Mouse (Mus musculus) heart, embryonic 13.5 days (tissue): ENCODE results near the gene Gm17455. TPM values are rescaled to one million over a fixed set of nuclear protein-coding genes. Genes with fewer than 3 reads are reported as not detected.

Source experiments
- ATAC-seq: fragments of 200-750 bp; cut with Nextera tagmentation; 2 replicates; pipeline ENCODE4 v1.8.0; 2017; ENCODE audit warnings: moderate TSS enrichment; ENCODE audit not compliant: insufficient number of reproducible peaks, low FRiP score, low TSS enrichment; ENCODE audit errors: extremely low read depth
- H3K27ac ChIP-seq: fragments of 300-500 bp; sonication (generic); replicated peaks from 2 replicates; pipeline ENCODE4 v1.5.1; 2015; ENCODE audit warnings: moderate library complexity, mild to moderate bottlenecking, inconsistent platforms
- H3K27me3 ChIP-seq: fragments of 300-500 bp; sonication (generic); replicated peaks from 2 replicates; pipeline ENCODE4 v1.6.1; 2015; ENCODE audit warnings: mild to moderate bottlenecking, inconsistent platforms
- H3K36me3 ChIP-seq: fragments of 300-500 bp; sonication (generic); 2 replicates; pipeline ENCODE4 v1.6.1; 2015; ENCODE audit warnings: mild to moderate bottlenecking, inconsistent platforms
- H3K4me1 ChIP-seq: fragments of 300-500 bp; sonication (generic); 2 replicates; pipeline ENCODE4 v1.6.1; 2015; ENCODE audit warnings: inconsistent platforms
- H3K4me2 ChIP-seq: fragments of 300-500 bp; sonication (generic); 2 replicates; pipeline ENCODE4 v1.6.1; 2015; ENCODE audit warnings: inconsistent platforms, mild to moderate bottlenecking, moderate library complexity
- H3K4me3 ChIP-seq: fragments of 300-500 bp; sonication (generic); 2 replicates; pipeline ENCODE4 v1.5.1; 2015; ENCODE audit warnings: moderate library complexity, mild to moderate bottlenecking, inconsistent platforms
- H3K9ac ChIP-seq: fragments of 300-500 bp; sonication (generic); 2 replicates; pipeline ENCODE4 v1.6.1; 2015; ENCODE audit warnings: inconsistent platforms, mild to moderate bottlenecking, moderate library complexity
- H3K9me3 ChIP-seq: fragments of 300-500 bp; sonication (generic); 2 replicates; pipeline ENCODE4 v1.6.1; 2016; ENCODE audit warnings: inconsistent platforms
- WGBS: fragments of 180-500 bp; shearing (Covaris S2); methylation state at CpG from one replicate; pipeline ENCODE4 v1.1.7; 2015; ENCODE audit warnings: mixed read lengths; 5-methylcytosine and 5-hydroxymethylcytosine counted together
- polyA plus RNA-seq: library from polyadenylated mRNA; unstranded; fragments of >200 nt; fragmentation: Nextera tagmentation; extraction: Ambion mirVana; gene quantifications from 2 replicates; pipeline ENCODE4 v1.2.1, GENCODE M21; 2015

Gene Gm17455
- polyA plus RNA-seq, 1 experiment from 2014 or later = 0.62 TPM

DNA sequence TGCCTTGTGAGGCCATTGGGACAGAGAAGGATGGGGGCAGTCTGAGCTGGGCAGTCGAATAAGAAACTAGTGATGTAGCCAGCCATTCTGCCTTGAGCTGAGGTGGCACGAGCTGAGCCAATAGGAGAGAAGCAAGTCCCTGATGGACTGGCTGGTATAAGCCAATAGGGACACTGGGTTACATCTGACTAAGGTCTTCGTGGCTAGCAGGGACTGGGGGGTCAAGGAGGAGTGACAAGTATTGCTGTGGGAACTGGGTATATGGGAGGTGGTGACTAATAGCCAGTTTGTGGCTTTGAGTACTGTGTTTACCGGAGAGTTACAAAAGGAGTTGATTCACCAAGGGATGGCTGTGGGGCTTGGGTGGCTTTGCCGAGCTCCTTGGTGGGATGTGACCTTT, 3.9 kb upstream of the Gm17455 start:
- no peak overlapping the region for H3K9ac ChIP-seq
- WGBS = 69% methylated on average over 5 of the region's 5 CpGs
- H3K27me3 ChIP-seq = 0 out of 2 replicates have a peak, but pooled peaks cover 2% of the 10 kb centered on the region
- H3K4me1 ChIP-seq = peaks cover 22% of the 10 kb centered on the region
- H3K36me3 ChIP-seq = no peaks in the 10 kb centered on the region
- no peak for ATAC-seq
- H3K4me2 ChIP-seq = no peak overlapping the region
- H3K4me3 ChIP-seq = no peak overlapping the region
- H3K9me3 ChIP-seq = no peaks in the 10 kb centered on the region
- no peak overlapping the region for H3K27ac ChIP-seq

DNA sequence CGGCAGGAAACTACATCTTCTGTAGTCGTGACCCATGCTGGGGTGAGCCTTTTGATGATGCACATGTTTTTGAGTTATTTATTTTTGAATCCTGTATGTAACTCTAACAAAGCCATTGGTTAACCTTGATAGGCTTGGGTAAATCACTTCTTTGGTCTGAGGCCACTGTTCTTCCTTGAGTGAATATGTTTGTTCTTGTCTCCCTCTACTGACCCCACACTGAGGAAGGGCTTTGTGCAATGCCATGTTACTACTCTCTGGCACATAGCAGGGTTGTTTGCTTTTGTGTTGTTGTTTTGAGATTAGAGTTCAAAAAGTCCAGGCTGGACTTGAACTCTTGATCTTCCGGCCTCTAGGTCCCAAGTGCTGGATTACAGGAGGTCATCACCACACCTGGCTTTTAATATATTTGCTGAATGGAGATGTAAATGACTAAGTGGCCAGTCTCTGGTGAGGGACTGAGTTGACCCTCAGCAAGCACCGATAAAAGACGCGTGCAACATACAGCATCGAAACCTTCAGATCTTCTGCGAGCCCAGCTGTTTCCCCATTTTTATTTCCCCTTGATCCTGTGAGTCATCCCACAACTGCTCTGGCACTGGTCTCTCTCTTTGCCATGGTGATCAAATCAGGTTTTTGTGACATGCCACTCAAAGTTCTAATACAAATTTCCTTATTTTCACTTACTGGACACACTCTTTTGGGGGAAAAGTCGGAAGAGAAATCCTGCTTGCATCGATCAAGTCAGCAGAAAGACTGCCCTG, 1.3 kb upstream of the Gm17455 start:
- H3K27me3 ChIP-seq = peaks cover 12% of the 10 kb centered on the region
- ATAC-seq = no peak
- WGBS = 87% methylated on average over 10 of the region's 10 CpGs

DNA sequence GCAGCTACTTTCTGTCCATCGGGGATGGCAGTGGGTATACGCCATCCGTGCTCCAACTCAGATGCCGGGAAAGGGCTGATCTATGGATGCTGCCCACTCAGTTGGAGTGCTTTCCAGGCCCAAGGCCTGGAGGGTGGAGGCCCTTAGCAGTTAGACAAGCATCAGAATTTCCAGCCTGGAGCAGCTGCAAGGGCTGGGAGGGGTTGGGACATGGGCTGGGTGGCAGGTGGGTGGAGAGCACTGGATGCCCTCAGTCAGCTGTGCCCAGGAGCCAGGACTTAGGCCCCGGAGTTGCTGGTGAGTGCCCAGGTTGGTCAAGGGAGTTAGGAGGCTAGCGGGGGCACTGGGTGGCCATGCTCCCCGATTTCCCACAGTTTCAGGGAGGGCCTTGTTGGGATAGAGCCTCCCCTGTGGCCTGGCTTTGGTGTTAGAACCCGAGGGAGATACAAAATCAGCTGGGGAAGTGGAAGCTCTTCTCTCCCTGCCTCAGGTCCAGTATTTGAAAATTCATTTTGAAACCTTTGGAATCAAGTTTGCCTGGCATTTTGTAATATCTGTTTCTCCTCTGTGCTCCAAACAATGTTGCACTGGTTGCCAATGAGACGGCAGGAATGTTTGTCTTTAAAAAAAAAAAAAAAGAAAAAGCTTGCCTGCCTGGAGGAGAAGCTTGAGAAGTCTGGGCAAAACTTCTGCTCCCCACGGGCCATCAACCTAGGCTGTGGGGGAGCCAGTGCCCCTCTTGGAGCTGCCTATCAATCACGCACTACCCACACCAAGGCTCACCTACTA, 1.2 kb downstream of the Gm17455 start:
- H3K4me3 ChIP-seq = no peak overlapping the region
- H3K27me3 ChIP-seq = peaks cover 12% of the 10 kb centered on the region
- WGBS = 73% methylated on average over 11 of the region's 11 CpGs
- H3K9me3 ChIP-seq = no peaks in the 10 kb centered on the region
- H3K4me1 ChIP-seq = peaks cover 7% of the 10 kb centered on the region; the same call in 1 of the 2 replicates
- no peak overlapping the region for H3K4me2 ChIP-seq
- no peak for ATAC-seq
- H3K27ac ChIP-seq = no peak overlapping the region
- peak overlapping the region; percentile 15; the same call in 1 of the 2 replicates for H3K9ac ChIP-seq
- H3K36me3 ChIP-seq = no peaks in the 10 kb centered on the region

More for the DNA sequence above, 1.3 kb upstream of the Gm17455 start:
- Histone ChIP-seq H3K27ac (no peak overlapping the region), H3K4me3 (no peak overlapping the region), H3K36me3 (no peaks in the 10 kb centered on the region), H3K9me3 (no peaks in the 10 kb centered on the region), H3K4me2 (no peak overlapping the region), H3K9ac (no peak overlapping the region), H3K4me1 (peaks cover 17% of the 10 kb centered on the region)

DNA sequence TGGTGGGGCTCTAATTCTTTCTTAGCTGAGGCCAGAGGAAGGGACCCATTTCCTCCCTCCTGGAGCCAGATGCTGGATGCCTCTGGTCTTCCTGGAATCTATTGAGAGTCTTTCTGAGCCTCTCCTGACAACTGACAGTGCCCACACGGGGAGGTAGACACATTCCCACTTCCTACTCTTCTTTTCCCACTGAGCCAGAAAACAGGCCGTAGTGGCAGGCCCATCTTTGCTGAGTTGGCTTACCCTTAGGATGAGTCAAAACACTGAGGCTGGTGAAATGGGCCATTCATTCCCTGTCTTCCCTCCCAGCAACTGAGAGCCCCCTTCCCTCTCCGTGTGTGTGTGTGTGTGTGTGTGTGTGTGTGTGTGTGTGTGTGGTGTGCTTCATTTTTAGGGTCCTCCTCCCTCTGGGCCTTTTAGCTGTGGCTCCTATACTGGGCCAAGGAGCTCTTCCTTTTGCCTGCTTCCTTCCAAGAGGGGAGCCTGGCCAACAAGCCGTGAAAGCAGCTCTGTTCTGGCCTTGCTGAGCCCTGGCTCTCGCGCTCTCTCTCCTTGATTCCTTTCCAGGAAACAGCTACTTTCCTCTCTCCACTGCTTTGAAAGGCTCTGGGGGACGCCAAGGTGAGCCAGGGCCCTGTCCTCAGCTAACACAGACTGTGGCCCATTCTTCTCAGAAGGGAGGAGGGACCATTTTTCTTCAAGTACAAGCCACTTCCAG, 6.1 kb downstream of the Gm17455 start:
- H3K27me3 ChIP-seq = peaks cover 49% of the 10 kb centered on the region
- 0 out of 2 replicates have a peak overlapping the region, but pooled peaks have one; percentile 12 for H3K9ac ChIP-seq
- WGBS = 44% methylated on average over 7 of the region's 7 CpGs
- no peaks in the 10 kb centered on the region for H3K9me3 ChIP-seq
- H3K4me1 ChIP-seq = no peaks in the 10 kb centered on the region
- H3K36me3 ChIP-seq = no peaks in the 10 kb centered on the region
- no peak for ATAC-seq
- H3K4me2 ChIP-seq = no peak overlapping the region
- no peak overlapping the region for H3K4me3 ChIP-seq
- H3K27ac ChIP-seq = 0 out of 2 replicates have a peak overlapping the region, but pooled peaks have one; percentile 15

DNA sequence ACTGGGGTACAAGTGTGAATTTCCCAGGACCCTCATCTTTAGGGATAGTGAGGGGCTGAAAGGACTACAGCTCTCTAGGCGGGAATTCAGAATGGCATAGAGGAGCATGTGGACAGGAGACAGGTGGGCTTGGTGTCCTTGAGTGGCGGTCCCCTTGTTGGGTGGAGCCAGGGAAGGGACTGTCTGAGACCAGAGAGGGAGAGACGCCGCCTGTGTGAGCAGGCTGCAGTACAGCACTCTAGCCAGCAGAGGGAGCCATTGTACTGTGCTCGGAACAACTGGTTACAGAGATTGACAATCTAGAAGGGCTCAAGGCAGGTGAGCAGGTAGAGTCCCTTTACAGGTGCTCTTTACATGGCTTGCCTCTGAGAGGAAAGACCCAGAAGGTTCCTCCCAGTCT, 8.3 kb downstream of the Gm17455 start:
- ATAC-seq = no peak
- peaks cover 58% of the 10 kb centered on the region for H3K27me3 ChIP-seq
- 2% methylated on average over 5 of the region's 5 CpGs for WGBS

DNA sequence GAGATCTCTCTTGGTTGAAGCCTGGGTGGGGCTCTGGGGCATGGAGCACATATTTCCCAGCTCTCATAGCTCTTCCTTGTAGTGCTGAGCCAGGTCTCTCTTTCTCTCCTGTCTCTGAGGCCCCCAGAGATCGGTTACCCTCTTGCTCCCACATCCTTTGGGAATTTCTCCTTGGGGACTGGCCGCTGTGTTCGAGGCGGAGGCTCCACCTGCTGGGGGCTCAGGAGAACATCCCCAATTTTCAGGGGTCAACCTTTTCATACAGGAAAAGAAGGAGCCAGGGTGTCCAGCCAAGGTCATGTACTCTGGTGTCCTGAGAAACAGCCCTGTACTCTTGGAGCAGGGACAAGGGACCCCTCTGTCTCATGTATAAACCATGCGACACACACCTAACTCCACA, 12.3 kb downstream of the Gm17455 start:
- H3K4me3 ChIP-seq = no peak overlapping the region
- no peak for ATAC-seq
- H3K27ac ChIP-seq = no peak overlapping the region
- peaks cover 78% of the 10 kb centered on the region for H3K27me3 ChIP-seq
- no peaks in the 10 kb centered on the region for H3K36me3 ChIP-seq
- no peaks in the 10 kb centered on the region for H3K4me1 ChIP-seq
- H3K4me2 ChIP-seq = no peak overlapping the region
- H3K9me3 ChIP-seq = no peaks in the 10 kb centered on the region
- WGBS = 27% methylated on average over 5 of the region's 5 CpGs
- no peak overlapping the region for H3K9ac ChIP-seq

More for the DNA sequence above, 8.3 kb downstream of the Gm17455 start:
- no peaks in the 10 kb centered on the region for H3K36me3 ChIP-seq
- no peak overlapping the region for H3K27ac ChIP-seq
- no peaks in the 10 kb centered on the region for H3K4me1 ChIP-seq
- H3K4me2 ChIP-seq = no peak overlapping the region
- no peaks in the 10 kb centered on the region for H3K9me3 ChIP-seq
- H3K9ac ChIP-seq = no peak overlapping the region
- no peak overlapping the region for H3K4me3 ChIP-seq

DNA sequence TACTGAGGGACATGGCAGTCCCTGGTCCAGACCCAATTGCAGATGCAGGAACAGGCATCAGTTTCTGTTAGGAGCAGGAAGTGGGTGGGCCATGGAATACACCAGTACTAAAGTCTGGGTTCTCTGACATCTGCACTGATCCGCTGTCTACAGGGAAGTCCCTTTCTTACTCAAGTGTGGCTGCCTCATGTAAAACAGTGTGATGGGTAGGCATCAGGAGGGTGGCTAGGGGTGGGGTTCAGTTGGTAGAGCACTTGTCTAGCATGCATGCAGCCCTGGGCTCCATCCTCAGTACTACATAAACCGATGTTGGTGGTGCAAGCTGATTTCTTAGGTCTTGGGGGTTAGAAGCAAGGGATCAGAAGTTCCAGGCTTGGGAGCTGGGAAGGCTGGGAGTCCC, 14.2 kb downstream of the Gm17455 start:
- no peak overlapping the region for H3K9ac ChIP-seq
- H3K27me3 ChIP-seq = peaks cover 66% of the 10 kb centered on the region
- no peak overlapping the region for H3K4me3 ChIP-seq
- no peaks in the 10 kb centered on the region for H3K36me3 ChIP-seq
- WGBS = 71% methylated on average over 2 of the region's 2 CpGs
- no peaks in the 10 kb centered on the region for H3K4me1 ChIP-seq
- ATAC-seq = no peak
- H3K4me2 ChIP-seq = no peak overlapping the region
- no peak overlapping the region for H3K27ac ChIP-seq
- H3K9me3 ChIP-seq = no peaks in the 10 kb centered on the region

DNA sequence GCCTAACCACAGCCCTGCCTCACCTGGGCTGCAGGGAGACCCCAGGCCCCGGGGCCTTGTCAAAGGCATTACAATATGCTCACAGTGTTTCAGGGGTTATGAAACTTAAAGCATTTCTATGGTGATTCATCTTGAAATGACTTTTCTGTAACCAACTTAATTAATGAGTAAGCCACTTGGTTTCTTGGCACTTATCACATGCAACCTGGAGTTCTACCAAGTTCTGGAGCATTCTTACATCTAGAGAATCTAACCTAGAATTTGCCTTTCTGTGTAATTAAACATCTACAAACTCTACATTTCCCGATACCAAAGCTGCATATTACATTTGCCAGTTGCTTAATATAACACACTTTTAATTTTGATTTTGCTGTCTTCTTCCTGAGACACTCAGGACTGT, 17.5 kb downstream of the Gm17455 start:
- Histone ChIP-seq H3K27ac (no peak overlapping the region), H3K36me3 (no peaks in the 10 kb centered on the region), H3K4me2 (no peak overlapping the region), H3K27me3 (peaks cover 35% of the 10 kb centered on the region), H3K4me1 (no peaks in the 10 kb centered on the region), H3K9me3 (no peaks in the 10 kb centered on the region), H3K4me3 (no peak overlapping the region), H3K9ac (no peak overlapping the region)
- 87% methylated on average over 2 of the region's 2 CpGs for WGBS
- no peak for ATAC-seq

DNA sequence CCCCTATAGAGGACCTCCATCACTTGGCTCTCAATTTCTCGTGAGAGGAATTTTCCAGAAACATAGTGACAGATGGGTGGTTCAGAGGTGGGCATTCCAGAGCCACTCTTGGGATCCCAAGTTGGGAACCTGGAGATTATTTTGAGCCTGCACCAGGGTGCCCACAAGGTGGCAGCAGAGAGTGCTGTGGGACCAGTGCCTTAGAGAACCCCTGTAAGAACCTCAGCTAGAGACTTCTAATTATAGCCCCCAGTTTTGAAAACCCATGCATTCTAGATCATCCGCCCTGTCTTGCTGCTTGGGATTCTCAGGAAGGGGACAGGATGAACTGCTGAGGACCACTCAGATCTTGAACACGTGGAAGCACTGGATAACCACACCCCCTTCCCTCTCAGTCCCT, 18.6 kb downstream of the Gm17455 start:
- 8% methylated on average over 3 of the region's 3 CpGs for WGBS
- Histone ChIP-seq H3K4me1 (no peaks in the 10 kb centered on the region), H3K36me3 (no peaks in the 10 kb centered on the region), H3K27ac (no peak overlapping the region), H3K27me3 (peaks cover 29% of the 10 kb centered on the region), H3K9me3 (no peaks in the 10 kb centered on the region), H3K9ac (no peak overlapping the region), H3K4me3 (no peak overlapping the region), H3K4me2 (no peak overlapping the region)
- no peak for ATAC-seq

DNA sequence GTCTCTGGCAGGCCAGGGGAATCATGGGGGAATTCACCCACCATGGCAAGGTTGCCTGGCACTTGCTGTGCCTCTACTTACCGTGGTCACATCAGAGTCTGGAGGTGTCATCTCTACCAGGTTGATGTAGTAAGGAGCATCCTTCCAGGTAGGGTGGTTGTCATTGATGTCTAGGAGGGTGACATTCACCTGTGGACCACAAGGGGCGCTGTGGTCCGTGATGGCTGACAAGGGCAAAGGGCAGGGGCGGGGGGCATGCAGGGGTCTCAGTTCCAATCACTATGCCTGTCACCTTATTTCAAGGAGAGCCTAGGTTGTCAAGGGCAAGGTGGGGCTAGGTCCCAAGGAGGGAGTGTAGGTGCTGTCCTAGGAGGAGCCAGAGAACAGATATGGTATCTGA, 20.1 kb downstream of the Gm17455 start:
- no peaks in the 10 kb centered on the region for H3K4me1 ChIP-seq
- H3K36me3 ChIP-seq = no peaks in the 10 kb centered on the region
- H3K9me3 ChIP-seq = no peaks in the 10 kb centered on the region
- peaks cover 14% of the 10 kb centered on the region for H3K27me3 ChIP-seq
- ATAC-seq = no peak
- no peak overlapping the region for H3K4me2 ChIP-seq
- no peak overlapping the region for H3K9ac ChIP-seq
- WGBS = 24% methylated on average over 4 of the region's 4 CpGs
- H3K27ac ChIP-seq = no peak overlapping the region
- H3K4me3 ChIP-seq = no peak overlapping the region

DNA sequence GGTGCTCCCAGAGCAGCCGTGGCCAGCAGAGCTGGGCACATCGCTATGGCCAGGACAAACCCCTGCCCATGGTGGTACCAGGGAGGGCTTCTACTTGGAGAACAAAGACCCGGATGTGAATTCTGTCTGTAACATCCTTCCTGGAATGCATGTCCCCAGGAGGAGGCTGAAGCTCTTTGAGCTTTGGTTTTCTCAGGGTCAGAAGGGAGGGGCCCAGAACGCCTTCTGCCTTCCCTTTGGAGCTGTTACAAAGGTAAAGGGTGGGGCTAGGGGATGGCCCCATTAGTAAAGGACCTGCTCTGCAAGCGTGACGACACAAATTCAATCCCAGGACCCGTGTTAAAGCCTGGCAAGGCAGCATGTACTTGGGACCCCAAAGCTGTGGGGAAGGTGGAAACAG, 23.2 kb downstream of the Gm17455 start:
- Histone ChIP-seq H3K4me2 (no peak overlapping the region), H3K27ac (no peak overlapping the region), H3K36me3 (no peaks in the 10 kb centered on the region), H3K4me1 (no peaks in the 10 kb centered on the region), H3K27me3 (no peaks in the 10 kb centered on the region; the same call in 1 of the 2 replicates), H3K9me3 (peaks cover 16% of the 10 kb centered on the region; the same call in 1 of the 2 replicates), H3K9ac (no peak overlapping the region), H3K4me3 (no peak overlapping the region)
- 66% methylated on average over 7 of the region's 7 CpGs for WGBS
- ATAC-seq = no peak
